Mouse (Mus musculus) layer of hippocampus, postnatal 25 days (tissue): ENCODE measurements around the gene Akap8. TPM values are rescaled to one million over a fixed set of nuclear protein-coding genes. Genes with fewer than 3 reads are reported as not detected.

Source experiments
- DNase-seq, 2 experiments: peaks; one replicate each; pipeline ENCODE4 v3.0.0; 2022; ENCODE audit warnings: mixed read lengths in 2 of 2, low spot score in 1 of 2; ENCODE audit errors: extremely low spot score in 1 of 2
- total RNA-seq, 2 experiments: library from RNA; stranded (reverse); gene quantifications; 2 replicates each; pipeline ENCODE4 v1.2.3; 2021

The Akap8 gene
- total RNA-seq, 2 experiments from 2014 or later, result 68.1 to 92.0 TPM

DNA sequence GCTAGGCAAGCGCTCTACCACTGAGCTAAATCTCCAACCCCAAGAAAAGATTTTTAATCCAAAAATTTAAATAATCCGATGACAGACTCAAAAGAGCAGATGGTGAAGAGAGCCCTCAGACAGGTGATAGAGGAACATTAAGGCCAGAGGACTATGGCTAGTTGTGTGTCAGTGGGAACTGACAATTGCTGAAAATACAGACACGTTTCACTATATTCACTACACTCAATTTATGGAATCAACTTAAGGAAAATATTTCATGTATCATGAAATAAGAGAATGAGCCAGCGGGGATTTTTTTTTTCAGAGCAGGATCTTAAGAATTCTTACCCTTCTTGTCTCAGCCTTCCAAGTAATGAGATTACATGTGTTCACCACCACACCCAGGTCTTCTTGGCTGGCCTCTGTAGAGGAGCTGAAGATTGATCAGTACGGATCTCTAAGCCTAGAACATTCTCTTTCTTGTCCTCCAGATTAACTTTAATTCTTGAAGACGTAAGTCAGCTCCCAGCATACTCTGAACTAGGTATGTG lies 35.8 kb downstream of the Akap8 start:
- DNase-seq, result no peak

GRCm38 (mm10) chr17:32284262-32285137 lies 36.5 kb downstream of the Akap8 start, which contains the start of gene Brd4:
Gene Brd4 (minus strand): TSS chr17:32284722.
- DNase-seq, result peak; percentile 85 to 93

DNA sequence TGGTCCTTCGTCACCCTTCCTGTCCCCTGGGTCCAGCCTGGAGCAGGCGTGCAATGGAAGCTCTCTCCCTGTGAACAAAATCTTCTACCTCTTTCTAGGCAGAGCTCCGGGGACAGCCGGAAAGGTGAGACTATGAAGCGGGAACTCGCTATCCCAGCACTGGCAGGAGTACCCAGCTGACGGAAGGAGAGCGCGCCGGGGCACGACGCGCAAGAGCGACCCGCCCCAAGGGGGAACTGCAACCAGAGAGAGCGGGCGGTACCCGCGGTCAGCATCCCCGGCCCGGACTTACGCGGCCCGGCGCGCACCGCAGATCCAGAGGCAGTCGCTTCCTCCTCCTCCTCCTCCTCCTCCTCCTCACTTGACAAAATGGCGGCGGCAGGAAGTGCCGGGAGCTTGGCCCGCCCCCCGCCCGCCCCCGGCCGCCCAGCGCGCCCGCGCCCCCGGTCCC lies 37.2 kb downstream of the Akap8 start:
- peak; percentile 45 to 52 for DNase-seq

GRCm38 (mm10) chr17:32283341-32283740 lies 37.7 kb downstream of the Akap8 start:
- no peak for DNase-seq

DNA sequence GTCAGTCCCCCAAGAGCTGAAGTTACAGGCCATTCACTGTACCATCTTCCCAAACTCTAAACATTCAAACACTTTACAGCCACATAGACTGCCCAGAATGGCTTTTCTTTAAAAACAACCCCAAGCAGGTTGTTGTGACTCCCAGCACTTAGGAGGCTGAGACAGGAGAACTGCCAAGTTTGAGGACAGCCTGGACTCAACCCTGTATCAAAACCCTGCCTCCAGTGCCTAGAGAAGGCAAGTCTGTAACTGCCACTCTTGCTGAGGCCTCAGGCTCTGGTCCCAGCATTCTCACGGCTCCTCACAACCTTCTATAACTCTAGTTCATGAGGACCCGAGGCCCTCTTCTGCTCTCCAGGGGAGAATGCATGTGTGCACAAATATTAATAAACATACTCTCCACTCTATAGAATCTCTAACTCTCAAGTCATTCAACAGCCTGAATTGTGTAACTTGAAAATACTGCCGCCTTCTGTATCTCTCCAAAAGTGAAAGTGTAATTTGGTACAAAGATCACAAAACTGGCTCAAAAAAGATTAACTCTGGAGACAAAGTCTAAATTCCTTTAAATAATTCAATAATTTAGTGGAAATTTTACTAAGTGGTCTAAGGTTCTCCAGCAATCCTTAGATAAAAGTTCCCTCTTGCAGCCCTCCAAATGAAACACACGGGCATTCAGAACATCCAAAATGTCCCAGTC lies 39.3 kb downstream of the Akap8 start:
- DNase-seq, result no peak

DNA sequence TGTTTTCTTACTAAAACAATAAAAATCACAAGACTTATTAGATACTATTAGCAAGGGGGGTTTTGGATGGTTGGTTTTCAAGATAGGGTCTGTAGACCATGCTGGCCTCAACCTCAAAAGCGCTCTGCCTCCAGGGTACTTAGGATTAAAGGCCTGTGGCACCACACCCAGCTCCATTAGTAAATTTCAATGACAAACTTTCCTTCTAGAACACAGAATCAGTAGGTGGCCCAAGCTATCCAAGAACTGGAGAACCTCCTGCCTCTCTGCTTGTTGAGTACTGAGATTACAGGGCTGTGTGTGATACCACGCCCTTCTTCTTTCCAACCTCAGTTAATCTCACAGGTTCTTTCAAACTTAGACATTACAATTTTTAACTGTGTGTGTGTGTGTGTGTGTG lies 39.9 kb downstream of the Akap8 start:
- no peak for DNase-seq

DNA sequence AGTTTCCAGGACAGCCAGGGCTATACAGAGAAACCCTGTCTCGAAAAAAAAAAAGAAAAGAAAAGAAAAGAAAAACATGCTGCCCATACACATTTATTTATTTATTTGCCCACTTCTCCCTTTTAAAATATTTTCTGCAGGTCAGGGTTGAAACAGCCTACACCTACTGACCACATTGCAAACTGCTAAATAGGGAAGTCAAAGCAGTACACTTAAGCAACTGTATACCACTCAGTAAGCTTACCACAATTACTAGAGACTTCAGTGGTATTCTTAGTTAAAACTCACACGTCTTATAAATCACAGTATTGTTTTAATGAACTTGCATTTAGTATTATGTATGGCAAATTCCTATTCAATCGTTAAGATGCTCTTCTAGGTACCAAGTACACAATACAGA lies 40.5 kb downstream of the Akap8 start:
- no peak for DNase-seq

DNA sequence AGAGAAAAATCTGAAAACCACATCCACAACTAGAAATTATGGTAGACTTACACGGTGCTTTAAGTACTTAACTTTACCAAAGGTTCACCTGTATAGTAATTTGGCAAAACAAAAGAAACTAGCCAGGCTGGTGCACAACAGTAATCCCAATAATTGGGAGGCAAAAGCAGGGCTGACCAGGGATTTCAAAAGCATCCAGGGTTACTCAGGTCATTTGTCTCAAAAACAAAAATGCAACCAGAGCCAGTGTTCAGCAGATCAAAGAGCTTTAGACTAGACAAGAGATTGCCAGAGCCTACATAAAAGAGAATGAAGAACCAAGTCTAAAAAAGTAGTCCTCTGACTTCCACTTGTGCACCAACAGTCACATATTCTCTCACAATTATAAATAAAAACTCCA lies 43.8 kb downstream of the Akap8 start:
- no peak for DNase-seq

GRCm38 (mm10) chr17:32275568-32275967 lies 45.5 kb downstream of the Akap8 start:
- no peak for DNase-seq

DNA sequence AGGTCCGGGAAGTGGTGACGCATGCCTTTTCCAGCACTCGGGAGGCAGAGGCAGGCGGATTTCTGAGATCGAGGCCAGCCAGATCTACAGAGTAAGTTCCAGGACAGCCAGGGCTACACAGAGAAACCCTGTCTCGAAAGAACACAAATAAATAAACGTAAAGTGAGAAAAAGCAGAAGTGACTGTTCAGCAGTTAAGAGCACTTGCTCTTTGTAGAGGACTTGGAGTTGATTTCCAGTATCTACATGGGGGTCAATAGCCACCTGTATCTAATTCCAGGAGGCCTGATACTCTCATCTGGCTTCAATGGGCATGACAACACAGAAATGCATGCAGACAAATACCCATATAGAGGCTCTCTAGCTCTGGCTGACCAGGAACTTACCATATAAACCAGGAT lies 51.9 kb downstream of the Akap8 start:
- DNase-seq, result no peak

DNA sequence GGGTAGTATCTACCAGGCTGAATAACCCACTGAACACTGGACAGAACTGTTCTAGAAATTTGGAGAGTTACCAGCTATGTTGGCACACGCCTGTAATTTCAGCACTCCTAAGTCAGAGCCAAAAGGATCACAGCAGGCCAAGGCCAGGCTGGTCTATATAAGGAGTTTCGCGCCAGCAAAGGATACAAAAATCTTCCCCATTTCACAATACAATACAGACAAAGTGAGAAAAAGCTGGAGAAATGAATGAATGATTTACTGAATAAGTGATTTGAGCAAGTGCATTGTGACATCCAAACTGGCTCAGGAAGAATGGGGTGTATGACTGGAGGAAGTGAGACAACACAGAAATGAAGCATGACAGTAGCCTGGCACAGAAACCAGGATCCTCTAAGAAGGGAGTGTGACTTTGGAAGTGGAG lies 52.5 kb downstream of the Akap8 start:
- no peak for DNase-seq

GRCm38 (mm10) chr17:32268096-32268495 lies 52.9 kb downstream of the Akap8 start:
- DNase-seq, result no peak

- no peak for DNase-seq
Observed at GRCm38 (mm10) chr17:32267617-32268016, 53.4 kb downstream of the Akap8 start.

DNA sequence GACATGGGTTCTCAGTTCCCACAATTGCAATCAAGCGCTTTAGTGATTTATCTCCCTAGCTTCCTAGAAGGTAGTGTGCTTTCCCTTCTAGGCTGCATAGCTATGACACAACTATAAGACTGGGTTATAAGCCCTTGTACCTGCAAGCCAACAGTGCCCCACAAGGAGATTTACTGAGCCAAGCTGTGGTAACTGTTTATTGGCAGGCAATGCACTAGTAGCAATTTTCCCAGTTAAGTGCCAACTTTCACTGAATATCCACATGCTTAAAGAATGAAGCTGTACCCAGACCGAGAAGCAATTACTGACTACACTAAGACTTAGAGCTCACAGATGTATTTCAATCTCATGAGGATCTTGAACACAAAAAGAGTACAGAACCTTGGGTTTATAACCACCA lies 57.4 kb downstream of the Akap8 start:
- DNase-seq, result no peak

DNA sequence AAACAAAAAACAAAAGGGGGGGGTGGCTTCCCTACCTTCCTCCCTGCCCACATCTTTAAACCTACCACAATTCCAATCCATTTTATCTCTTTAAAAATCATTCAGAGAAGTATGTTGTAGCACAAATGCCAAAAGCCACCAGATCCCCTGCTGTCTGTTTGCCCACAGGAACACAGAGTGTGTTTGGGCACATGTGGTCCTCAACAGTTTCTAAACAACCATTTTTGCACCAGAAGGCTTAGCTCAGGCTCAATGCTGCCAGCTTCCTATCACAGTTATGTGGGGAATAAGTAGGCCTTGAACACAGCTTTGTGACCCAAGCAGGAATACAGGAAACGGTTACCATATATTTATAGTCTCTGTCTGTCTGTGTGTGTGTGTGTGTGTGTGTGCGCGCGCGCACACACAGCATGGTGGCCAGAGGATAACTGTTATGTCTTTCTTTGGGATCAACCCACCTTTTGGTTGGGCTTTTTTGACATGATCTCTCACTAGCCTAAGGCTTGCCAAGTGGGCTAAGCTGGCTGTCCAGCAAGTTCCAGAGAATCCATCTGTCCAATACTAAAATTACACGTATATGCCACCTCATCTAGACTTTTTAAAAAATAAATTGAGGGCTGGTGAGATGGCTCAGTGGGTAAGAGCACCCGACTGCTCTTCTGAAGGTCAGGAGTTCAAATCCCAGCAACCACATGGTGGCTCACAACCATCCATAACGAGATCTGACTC lies 58.0 kb downstream of the Akap8 start:
- peak in 1 of 2 experiments; percentile 22 for DNase-seq

GRCm38 (mm10) chr17:32258869-32259268 lies 62.2 kb downstream of the Akap8 start:
- DNase-seq, result no peak

DNA sequence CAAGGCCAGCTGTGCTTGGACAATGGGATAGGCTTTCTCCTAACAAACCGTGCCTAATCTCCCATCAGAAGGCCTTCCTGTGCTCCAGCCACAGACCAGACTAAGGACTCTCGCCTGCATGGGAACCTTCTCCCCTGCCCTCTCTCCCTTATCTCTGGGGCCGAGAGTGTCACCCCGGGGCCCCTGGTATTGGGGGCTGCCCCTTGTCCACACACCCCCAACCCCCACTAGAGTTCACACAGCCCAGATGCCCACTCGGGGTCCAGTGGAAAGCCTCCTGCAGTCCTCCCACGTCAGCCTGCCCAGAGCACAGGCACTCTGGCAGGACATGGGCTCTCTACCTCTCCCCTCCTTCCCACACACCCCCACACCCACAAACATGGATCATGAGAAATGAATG lies 63.1 kb downstream of the Akap8 start:
- no peak for DNase-seq

DNA sequence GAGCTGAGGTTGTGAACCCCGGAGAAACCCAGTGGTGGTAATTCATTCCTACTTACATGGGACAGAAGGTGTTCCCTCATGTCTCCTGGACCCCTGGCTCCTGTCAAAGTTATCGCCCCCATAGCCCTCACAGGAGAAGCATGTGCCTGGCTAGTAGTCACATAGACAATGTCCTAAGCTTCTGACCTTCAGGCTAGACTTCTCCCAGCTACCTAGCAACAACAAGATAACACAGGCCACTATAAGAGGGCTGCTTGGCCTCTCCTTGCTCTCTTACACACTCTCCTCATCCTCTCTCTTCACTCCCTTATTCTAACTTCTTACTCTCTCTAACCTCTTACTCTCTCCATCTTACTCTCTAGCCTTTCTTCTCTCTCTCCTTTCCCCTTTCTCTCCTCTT lies 63.6 kb downstream of the Akap8 start:
- DNase-seq, result no peak

- no peak for DNase-seq
Observed at GRCm38 (mm10) chr17:32256896-32257295, 64.1 kb downstream of the Akap8 start.
